Mouse (Mus musculus): ENCODE measurements around the gene Ubxn11. TPM values are rescaled to one million over a fixed set of nuclear protein-coding genes. Genes with fewer than 3 reads are reported as not detected.

Gene Ubxn11
- polyA plus RNA-seq, 1 experiment from 2014 or later = 1.3 TPM

DNA sequence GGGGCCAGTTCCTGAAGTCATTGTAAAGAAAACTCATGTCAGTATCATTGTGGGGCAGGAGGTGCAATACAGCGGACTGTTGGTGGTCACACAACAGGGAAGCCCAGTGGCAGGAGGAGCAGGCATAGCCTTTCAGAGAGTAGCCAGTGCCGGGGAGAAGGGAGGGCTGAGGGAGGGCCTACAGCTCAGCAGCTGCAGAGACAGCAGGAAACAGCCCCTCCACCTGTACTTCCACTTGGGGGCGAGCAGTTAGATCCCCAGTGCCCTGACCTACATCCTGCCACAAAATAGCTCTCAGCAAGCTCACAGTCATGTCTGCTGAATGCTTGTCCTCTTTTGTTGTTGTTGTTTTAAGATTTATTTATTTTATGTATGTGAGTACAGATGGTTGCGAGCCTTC, 19.2 kb downstream of the Ubxn11 start:
- H3K4me2 ChIP-seq (replicated peaks; ENCODE audit: low read depth) = no peak overlapping the region
- no peak for ATAC-seq (ENCODE audit: low FRiP score, low TSS enrichment)
- no peaks in the 10 kb centered on the region for H3K36me3 ChIP-seq (ENCODE audit: control insufficient read depth, insufficient read depth, low read length)
- TF ChIP-seq EP300 (optimal IDR thresholded peaks at IDR 0.05) = no peak
- TF ChIP-seq CTCF (IDR thresholded peaks at IDR 0.05; ENCODE audit: low read depth) = no peak
- H3K27me3 ChIP-seq (ENCODE audit: control insufficient read depth, insufficient read depth, low read length) = no peaks in the 10 kb centered on the region
- 50% methylated on average over 4 of the region's 4 CpGs for WGBS
- no peaks in the 10 kb centered on the region for H3K4me1 ChIP-seq (replicated peaks; ENCODE audit: control insufficient read depth, insufficient read depth)
- H3K4me3 ChIP-seq (ENCODE audit: low read depth, low read length) = no peak overlapping the region
- H3K27ac ChIP-seq (replicated peaks) = no peak overlapping the region
- no peak for DNase-seq (ENCODE audit: low spot score)
- no peak overlapping the region for H3K9ac ChIP-seq (ENCODE audit: low read length)
- no peaks in the 10 kb centered on the region for H3K9me3 ChIP-seq (ENCODE audit: control insufficient read depth, low read length)

GRCm38 (mm10) chr4:134122281-134122680, 19.9 kb downstream of the Ubxn11 start:
- Histone ChIP-seq H3K9me3 (ENCODE audit: control insufficient read depth, low read length) (no peaks in the 10 kb centered on the region), H3K4me1 (replicated peaks; ENCODE audit: control insufficient read depth, insufficient read depth) (no peaks in the 10 kb centered on the region), H3K4me2 (replicated peaks; ENCODE audit: low read depth) (no peak overlapping the region), H3K9ac (ENCODE audit: low read length) (no peak overlapping the region), H3K36me3 (ENCODE audit: control insufficient read depth, insufficient read depth, low read length) (no peaks in the 10 kb centered on the region), H3K27me3 (ENCODE audit: control insufficient read depth, insufficient read depth, low read length) (no peaks in the 10 kb centered on the region), H3K4me3 (ENCODE audit: low read depth, low read length) (no peak overlapping the region), H3K27ac (replicated peaks) (no peak overlapping the region)
- WGBS = 20% methylated on average over 3 of the region's 3 CpGs
- no peak for DNase-seq (ENCODE audit: low spot score)
- ATAC-seq (ENCODE audit: low FRiP score, low TSS enrichment) = no peak
- no peak for TF ChIP-seq CTCF (IDR thresholded peaks at IDR 0.05; ENCODE audit: low read depth)
- TF ChIP-seq EP300 (optimal IDR thresholded peaks at IDR 0.05) = no peak

DNA sequence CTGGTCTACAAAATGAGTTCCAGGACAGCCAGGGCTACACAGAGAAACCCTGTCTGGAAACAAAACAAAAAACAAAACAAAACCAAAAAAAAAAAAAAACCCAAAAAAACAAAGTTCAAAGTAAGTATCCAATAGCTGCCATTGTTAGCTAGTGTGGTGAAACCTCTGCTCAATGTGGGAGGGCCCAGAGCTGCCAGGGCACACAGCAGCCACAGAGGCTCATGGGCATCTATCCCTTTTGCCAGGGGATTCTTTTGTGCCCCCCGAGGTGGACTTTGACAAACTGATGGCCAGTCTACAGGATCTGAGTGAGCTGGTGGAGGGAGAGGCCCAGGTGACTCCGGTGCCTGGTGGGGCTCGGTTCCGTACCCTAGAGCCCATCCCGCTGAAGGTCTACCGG, 20.8 kb downstream of the Ubxn11 start:
- no peak for DNase-seq (ENCODE audit: low spot score)

GRCm38 (mm10) chr4:134123680-134124551, 21.5 kb downstream of the Ubxn11 start:
- DNase-seq (ENCODE audit: low spot score) (no peak), ATAC-seq (ENCODE audit: low FRiP score, low TSS enrichment) (no peak)

More for the DNA sequence above, 20.8 kb downstream of the Ubxn11 start:
- no peak for ATAC-seq (ENCODE audit: low FRiP score, low TSS enrichment)
- H3K27me3 ChIP-seq (ENCODE audit: control insufficient read depth, insufficient read depth, low read length) = no peaks in the 10 kb centered on the region
- H3K4me3 ChIP-seq (ENCODE audit: low read depth, low read length) = no peak overlapping the region
- no peak overlapping the region for H3K4me2 ChIP-seq (replicated peaks; ENCODE audit: low read depth)
- no peak overlapping the region for H3K9ac ChIP-seq (ENCODE audit: low read length)
- no peaks in the 10 kb centered on the region for H3K36me3 ChIP-seq (ENCODE audit: control insufficient read depth, insufficient read depth, low read length)
- no peaks in the 10 kb centered on the region for H3K4me1 ChIP-seq (replicated peaks; ENCODE audit: control insufficient read depth, insufficient read depth)
- no peak for TF ChIP-seq EP300 (optimal IDR thresholded peaks at IDR 0.05)
- TF ChIP-seq CTCF (IDR thresholded peaks at IDR 0.05; ENCODE audit: low read depth) = no peak
- H3K9me3 ChIP-seq (ENCODE audit: control insufficient read depth, low read length) = no peaks in the 10 kb centered on the region
- WGBS = 96% methylated on average over 6 of the region's 6 CpGs
- no peak overlapping the region for H3K27ac ChIP-seq (replicated peaks)

DNA sequence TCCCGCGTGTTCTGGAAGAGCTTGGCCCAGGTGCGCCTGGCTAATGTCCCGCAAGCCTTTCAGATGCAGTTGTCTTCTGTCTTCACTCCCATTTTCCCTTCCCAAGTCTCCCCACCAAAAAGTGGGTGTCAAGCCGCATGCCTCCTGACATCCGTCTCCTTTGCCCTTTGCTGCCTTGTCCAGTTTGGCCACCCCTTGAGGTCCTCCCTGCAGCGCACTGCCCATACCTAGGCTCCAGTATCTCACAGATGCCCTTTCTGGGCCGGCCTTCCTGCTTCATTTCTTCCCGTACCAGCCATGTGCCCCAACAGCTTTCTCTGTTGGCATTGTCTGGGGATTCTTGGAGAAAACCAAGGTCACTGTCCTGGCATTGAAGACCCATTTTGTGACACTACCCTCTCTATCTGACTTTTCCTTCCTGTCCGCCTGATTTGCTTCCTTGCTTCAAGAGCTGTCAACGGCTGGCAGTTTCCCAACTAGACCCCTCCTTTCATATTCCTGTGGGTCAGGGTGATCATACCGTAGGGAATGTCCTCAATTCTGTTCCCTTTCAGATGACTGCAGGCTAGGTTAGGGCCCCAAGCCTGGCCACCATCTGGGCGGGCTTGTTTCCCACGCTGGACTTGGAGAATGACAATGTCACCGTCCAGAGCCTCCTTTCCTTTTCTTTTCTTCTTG, 23.2 kb downstream of the Ubxn11 start:
- Histone ChIP-seq H3K27me3 (ENCODE audit: control insufficient read depth, insufficient read depth, low read length) (no peaks in the 10 kb centered on the region), H3K4me1 (replicated peaks; ENCODE audit: control insufficient read depth, insufficient read depth) (0 out of 2 replicates have a peak, but pooled peaks cover 2% of the 10 kb centered on the region), H3K27ac (replicated peaks) (no peak overlapping the region), H3K36me3 (ENCODE audit: control insufficient read depth, insufficient read depth, low read length) (no peaks in the 10 kb centered on the region), H3K9ac (ENCODE audit: low read length) (no peak overlapping the region), H3K4me2 (replicated peaks; ENCODE audit: low read depth) (no peak overlapping the region), H3K4me3 (ENCODE audit: low read depth, low read length) (no peak overlapping the region), H3K9me3 (ENCODE audit: control insufficient read depth, low read length) (no peaks in the 10 kb centered on the region)
- TF ChIP-seq CTCF (IDR thresholded peaks at IDR 0.05; ENCODE audit: low read depth) (no peak), EP300 (optimal IDR thresholded peaks at IDR 0.05) (no peak)
- ATAC-seq (ENCODE audit: low FRiP score, low TSS enrichment) (no peak), DNase-seq (ENCODE audit: low spot score) (no peak)
- 89% methylated on average over 15 of the region's 15 CpGs for WGBS

More at GRCm38 (mm10) chr4:134123680-134124551, 21.5 kb downstream of the Ubxn11 start:
- no peaks in the 10 kb centered on the region for H3K4me1 ChIP-seq (replicated peaks; ENCODE audit: control insufficient read depth, insufficient read depth)
- no peak overlapping the region for H3K4me2 ChIP-seq (replicated peaks; ENCODE audit: low read depth)
- H3K27me3 ChIP-seq (ENCODE audit: control insufficient read depth, insufficient read depth, low read length) = no peaks in the 10 kb centered on the region
- WGBS = 22% methylated on average over 17 of the region's 17 CpGs
- TF ChIP-seq CTCF (IDR thresholded peaks at IDR 0.05; ENCODE audit: low read depth) = peak; percentile 93
- TF ChIP-seq EP300 (optimal IDR thresholded peaks at IDR 0.05) = no peak
- H3K4me3 ChIP-seq (ENCODE audit: low read depth, low read length) = no peak overlapping the region
- H3K9ac ChIP-seq (ENCODE audit: low read length) = no peak overlapping the region
- H3K27ac ChIP-seq (replicated peaks) = no peak overlapping the region
- H3K36me3 ChIP-seq (ENCODE audit: control insufficient read depth, insufficient read depth, low read length) = no peaks in the 10 kb centered on the region
- no peaks in the 10 kb centered on the region for H3K9me3 ChIP-seq (ENCODE audit: control insufficient read depth, low read length)
